Mouse (Mus musculus) megakaryocyte progenitor cell, adult 5-6 weeks (primary cell): ENCODE data around the gene Rassf7. TPM values are rescaled to one million over a fixed set of nuclear protein-coding genes. Genes with fewer than 3 reads are reported as not detected.

ENCODE experiments used
- ATAC-seq: replicated peaks from 2 replicates; pipeline ENCODE4 v1.8.0; 2016; ENCODE audit warnings: mild to moderate bottlenecking, moderate TSS enrichment, inconsistent platforms; ENCODE audit not compliant: poor library complexity
- total RNA-seq, 2 experiments: library from RNA; stranded (forward) in 1 of 2; stranded (reverse) in 1 of 2; fragments of 157-497, 149-512 nt in 1 of 2; fragments of 200-1000 nt in 1 of 2; gene quantifications; 2 replicates each; pipeline versions ENCODE4 v1.2.3 to v1.2.4; 2015 to 2017

The Rassf7 gene
- total RNA-seq, 2 experiments from 2014 or later = 2.2 to 3.2 TPM

DNA sequence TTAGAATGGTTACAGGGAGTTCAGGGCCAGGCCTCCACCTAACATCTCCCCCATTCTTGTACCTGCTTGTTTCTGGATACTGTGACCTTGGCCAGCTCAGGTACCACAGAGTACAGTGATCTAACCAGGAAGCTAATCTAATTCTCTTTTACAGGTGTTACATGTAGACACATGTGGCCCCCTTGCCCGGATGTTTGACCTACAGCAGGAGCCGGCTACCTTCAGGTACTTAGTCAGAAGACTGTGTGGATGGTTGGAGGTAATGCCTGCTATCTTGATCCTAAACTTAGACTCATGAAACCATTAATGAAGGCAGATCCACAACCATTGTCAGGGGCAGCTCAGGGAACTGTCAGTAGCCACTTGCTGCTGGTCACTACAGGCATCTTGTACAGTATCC is 19.9 kb upstream of the Rassf7 start:
- no peak for ATAC-seq

DNA sequence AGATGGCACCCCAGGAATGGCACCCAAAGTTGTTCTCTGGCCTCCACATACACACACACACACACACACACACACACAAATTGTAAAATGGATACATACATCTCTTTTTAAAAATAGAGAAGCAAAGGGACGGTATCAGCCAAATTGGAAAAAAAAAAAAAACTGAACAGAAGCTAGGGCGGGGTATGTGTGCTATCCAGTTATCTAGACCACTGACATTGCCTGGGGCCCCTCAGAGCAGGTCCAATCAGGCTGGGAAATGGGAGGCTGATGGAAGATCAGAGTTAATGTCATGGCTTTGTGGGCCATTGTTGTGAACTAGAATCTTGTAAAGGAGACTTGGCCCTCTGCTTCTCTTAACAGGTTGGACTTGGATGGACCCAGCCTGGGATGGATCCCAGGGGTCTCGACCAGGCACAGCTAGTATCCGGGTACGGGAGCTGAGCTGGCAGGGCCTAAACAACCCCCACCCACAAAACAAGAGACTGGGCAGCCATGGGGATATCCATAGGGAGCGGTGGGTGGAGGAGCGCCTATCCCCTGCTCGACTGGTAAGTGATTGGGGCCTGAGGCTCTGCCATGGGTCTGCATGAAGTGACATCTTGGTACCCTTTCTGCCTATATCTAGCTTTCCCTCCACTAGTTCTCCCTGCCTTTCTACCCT is 18.9 kb upstream of the Rassf7 start:
- ATAC-seq = no peak

DNA sequence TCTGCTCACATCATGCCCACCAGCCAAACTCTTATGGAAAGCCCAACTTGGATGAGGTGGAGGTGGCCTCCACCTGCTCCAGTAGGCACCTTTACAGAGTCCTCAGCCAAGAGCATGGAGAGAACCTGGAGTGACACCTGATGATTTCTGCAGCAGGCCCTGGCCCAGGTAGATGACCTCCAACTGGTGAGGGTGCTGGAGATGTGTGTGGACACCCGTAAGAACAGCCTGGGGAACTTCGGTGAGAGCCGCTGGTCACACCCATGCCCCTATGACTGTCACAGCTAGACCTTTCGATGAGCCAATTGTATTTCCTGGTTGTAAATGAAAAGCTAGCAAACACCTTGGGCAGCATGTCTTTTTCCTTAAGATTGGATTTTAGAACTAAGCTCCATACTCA is 17.5 kb upstream of the Rassf7 start:
- ATAC-seq = no peak

DNA sequence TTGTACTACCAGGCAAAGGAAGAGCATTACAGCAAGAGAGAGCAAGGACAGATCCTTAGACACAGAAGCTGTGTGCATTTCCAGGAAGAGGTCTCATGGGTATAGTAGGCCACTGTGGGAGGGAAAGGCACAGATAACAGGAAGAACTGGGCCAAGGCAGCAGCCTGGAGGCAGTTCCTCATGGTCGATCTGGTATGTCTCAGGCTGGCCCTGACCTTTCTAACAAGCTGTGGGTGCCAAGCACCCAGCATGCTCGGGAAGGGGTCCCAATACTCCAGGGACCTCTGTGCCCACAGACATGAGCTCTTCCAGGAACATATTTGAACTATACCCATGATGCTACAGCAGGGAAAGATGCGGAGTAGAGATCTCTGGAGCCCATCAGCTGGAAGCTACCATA is 11.1 kb upstream of the Rassf7 start:
- no peak for ATAC-seq

DNA sequence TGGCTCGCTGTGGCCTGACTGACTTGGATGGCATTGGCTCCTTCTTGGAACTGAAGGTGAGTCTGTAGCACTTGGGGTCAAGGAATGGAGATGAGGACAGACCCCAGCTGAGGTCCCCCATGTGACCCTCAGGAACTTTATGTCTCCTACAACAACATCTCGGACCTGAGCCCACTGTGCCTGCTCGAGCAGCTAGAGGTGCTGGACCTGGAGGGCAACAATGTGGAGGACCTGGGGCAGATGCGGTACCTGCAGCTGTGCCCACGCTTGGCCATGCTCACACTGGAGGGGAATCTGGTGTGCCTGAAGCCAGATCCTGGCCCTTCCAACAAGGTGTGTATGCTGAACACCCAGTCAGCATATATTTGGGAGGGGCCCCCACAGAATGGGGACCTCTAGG is 10.2 kb upstream of the Rassf7 start:
- ATAC-seq = no peak

DNA sequence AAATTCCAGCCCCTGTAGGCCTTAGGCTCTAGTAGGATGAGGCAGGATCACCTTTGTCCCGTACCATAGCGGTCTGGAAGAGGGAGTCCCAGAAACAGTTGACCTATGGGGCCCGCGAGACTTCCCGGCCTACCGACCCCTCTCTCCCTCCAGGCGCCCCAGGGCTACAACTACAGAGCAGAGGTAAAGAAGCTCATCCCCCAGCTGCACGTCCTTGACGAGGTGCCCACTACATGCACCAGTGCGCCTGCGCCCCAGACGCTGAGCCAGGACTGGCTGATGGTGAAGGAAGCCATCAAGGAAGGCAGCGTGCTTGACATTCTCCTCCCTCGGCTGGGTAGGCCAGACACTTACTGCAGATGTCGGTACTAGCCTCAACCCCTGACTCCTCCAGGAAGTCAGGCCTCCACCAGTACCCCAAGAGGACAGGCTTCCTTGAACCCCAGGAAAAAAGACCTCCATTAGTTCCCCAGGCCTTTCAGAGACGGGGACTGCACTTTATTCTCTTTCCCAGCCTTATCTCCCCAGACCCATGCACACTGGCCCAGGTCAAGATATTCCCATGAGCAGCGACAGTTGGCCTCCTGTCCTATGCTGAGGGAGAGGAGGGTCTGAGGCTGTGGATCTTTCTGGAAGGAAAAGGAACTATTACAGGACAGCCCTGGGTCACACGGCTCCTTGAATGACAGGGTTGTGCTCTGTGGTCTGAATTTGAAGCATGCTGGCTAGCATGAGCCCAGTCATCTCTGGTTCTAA is 9.3 kb upstream of the Rassf7 start:
- peak; percentile 28; the same call in 1 of the 2 replicates for ATAC-seq

DNA sequence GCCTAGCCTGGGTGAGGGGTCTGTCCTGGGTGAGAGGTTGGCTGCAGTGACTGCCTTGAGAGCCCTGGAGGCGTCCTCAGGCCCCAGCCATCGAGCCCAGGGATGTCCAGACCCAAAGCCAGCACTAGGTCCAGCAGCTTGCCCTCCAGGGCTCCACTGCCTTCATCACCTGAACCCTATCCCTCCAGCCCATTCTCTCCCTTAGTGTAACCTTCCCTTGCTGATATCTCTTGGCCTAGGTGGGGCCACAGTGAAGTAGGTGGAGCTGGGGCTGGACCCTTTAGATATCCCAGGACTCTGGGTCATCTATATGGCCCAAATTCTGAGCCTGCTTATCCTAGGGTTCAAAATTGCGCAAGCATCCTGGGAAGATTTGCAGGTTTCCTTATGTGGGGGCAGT is 6.1 kb upstream of the Rassf7 start:
- no peak for ATAC-seq

- no peak for ATAC-seq
Observed at GRCm38 (mm10) chr7:141210137-141210536, 5.5 kb upstream of the Rassf7 start.

GRCm38 (mm10) chr7:141210606-141211131 is 5.0 kb upstream of the Rassf7 start:
- ATAC-seq = no peak

- no peak for ATAC-seq
Observed at GRCm38 (mm10) chr7:141213133-141213532, 2.5 kb upstream of the Rassf7 start.

DNA sequence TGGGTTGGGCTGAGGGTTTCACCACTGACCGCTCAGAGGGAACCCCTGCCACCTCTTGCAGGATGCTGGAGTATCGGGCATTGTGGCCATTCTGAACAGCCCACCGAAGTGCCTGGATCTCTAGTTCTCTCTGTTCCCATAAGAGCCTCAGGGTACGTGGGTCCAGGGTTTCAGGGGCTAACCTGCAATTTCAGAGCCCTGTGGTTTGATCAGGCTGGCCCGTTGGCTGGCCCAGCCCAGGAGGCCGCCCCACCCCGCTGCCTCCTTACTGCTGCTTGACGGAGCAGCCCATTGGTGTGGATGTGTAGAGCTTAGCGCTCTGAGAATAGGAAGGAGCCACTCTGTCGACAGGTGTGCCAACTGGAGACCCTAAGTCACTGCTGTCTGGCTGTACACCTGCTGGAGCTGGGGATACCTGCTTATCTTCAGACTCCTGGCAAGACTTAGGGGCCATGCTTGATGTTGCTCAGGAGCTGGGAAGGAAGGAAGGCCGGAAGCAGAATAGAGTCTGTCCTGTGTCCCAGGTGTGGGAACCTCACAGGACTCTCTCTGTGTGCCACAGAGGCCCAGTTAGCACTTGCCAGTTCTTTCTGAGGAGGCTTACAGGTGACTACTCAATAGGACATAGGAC is 1.9 kb upstream of the Rassf7 start, which contains the start of gene Lmntd2:
Lmntd2 (minus strand) TSS at position 476 of the 631 bp plus-strand sequence.
- ATAC-seq = no peak

DNA sequence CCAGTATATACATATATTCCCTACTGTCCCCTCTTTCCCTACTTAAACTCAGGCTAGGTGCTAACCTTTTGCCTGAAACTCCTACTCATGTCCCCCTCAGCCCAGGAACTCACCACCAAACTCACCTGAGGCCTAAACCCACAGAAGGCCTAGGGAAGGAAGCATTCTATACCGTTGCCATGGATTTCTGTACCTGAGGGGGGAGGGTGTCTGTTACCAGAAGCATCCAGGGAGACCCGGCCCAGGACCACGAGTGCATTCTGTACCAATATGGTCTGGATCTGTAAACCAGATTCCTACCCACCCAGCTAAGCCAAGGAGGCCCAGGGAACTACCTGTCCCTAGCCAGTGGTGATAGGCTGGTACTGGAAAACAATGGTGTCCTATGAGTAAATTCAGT is 1.4 kb upstream of the Rassf7 start:
- no peak for ATAC-seq

GRCm38 (mm10) chr7:141215880-141216733 is 447 bp downstream of the Rassf7 start:
- peak; percentile 34 for ATAC-seq

GRCm38 (mm10) chr7:141216894-141217293 is 1.2 kb downstream of the Rassf7 start:
- ATAC-seq = no peak

DNA sequence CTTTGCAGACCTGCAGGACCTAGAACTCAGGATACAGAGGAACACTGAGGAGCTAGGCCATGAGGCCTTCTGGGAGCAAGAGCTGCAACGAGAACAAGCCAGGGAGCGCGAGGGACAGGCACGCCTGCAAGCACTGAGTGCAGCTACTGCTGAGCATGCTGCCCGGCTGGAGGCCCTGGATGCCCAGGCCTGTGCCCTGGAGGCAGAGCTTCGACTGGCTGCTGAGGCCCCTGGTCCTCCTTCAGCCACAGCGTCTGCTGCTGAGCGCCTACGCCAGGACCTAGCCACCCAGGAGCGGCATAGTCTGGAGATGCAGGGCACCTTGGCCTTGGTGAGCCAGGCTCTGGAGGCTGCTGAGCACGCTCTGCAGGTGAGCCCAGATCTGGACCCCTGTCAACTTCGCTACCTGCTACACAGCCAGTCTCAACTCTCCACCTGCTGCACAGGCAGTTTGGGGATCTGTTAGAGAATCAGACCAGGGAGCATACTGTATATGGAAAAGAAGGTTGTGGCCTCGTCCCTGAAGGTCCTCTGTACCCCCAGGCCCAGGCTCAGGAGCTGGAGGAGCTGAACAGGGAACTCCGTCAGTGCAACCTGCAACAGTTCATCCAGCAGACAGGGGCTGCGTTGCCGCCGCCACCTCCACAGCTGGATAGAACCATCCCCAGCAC is 1.8 kb downstream of the Rassf7 start:
- ATAC-seq = no peak

DNA sequence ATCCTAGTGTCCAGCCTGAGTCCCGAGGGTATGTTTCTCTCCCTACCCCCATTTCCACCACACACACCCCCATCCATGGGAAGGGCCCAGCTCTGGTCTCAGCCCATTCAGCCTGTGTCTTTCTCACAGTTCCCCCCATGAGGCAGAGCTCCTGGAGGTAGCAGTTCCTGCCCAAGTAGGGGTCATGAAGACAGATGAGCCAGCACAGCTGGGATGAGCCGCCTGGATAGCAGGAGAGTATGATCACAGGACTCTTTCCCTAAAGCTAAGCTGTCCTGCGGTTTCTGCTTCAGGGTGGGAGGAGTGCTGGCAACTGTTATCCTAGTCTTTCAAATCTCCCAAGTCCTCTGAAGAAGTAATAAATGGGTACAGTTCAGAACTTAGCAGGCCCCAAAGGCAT is 2.5 kb downstream of the Rassf7 start:
- ATAC-seq = no peak

DNA sequence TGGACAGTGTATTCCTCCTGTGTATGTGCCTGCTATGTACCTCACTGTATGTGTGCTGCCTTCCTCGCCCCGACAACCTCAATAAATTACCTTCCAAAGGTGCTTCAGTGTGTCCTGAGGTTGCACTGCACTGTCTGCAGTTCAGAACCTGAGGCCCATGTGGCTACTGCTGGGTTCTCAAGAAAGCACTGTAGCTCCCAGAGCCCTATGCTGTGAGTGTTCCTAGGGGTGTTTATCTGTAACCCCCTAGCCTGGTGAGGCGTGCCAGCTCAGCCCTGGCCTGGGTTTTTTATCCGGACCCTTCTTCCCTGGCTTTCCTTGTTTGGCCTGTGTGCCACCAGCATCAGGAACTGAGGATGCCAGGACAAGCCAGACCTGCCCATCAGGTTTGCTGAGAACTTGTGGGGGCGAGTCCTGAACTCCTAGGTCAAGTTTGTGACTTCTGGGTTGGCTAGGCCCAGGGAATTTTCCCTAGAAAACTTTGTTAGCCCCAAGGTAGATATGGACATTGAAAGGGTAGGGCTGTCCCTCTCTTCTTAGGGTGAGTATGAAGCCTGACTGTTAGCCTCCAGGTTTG is 3.0 kb downstream of the Rassf7 start:
- no peak for ATAC-seq

DNA sequence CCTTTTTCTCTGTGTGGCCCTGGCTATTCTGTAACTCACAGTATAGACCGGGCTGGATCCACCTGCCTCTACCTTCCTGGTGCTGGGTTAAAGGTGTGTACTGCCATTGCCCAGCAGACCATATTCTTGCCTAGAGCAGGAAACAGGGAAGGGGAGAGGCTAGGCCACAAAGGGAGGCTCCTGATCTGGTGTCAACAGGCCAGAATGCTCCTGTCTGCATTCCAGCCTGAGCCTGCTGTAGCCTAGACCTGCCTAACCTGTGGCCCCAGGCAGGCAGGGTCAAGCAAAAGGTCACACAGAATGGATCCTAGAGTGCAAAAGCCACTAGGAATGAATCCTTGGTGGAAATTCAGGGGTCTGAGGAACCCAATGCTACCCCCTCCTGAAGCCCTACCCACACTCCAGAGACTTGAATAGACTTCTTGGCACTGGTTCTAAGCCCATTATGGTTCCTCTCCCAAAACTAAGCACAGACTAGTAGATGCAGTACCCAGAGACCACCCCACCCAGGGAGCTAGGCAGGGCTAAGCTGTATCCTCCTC is 4.0 kb downstream of the Rassf7 start:
- ATAC-seq = no peak

DNA sequence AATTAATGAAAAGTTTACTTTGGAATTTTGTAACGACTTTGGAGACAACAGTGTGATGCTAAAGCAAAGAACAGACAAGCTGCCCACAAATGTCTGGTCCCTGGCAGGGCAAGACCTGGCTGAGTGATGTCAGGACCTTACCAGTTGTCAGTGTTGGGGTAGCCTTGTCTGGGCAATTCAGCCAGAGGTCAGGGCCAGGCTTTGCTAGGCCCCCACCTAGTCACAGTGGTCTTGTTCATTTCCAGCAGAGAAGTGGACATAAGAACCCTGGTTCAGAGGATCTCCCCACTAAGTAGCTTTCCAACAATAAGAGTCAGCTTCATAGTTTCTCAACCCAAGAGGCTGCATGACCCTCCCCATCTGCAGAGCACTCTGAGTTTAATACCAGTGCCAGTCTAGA is 4.7 kb downstream of the Rassf7 start:
- no peak for ATAC-seq
